Mouse (Mus musculus) gastrocnemius, adult 8-10 months (tissue): ENCODE results near the gene Hyou1. TPM values are rescaled to one million over a fixed set of nuclear protein-coding genes. Genes with fewer than 3 reads are reported as not detected.
"Not testable (repeated sequence)": the region's sequence is repeated elsewhere in the genome, so short reads cannot be mapped to it uniquely, and the experiment has no call there.

ENCODE experiments used
- DNase-seq, 2 experiments: peaks; one replicate each; pipeline ENCODE4 v3.0.0; 2022; ENCODE audit warnings: low spot score in 2 of 2
- total RNA-seq, 4 experiments: library from RNA; stranded (reverse); gene quantifications; 2 replicates each; pipeline ENCODE4 v1.2.4; 2022

Gene Hyou1
- total RNA-seq, 4 experiments from 2014 or later, result 24.2 to 32.0 (median 25.9) TPM

GRCm38 (mm10) chr9:44405011-44405410 is 25.7 kb downstream of the Hyou1 start:
- no peak for DNase-seq

GRCm38 (mm10) chr9:44406906-44407751 is 27.8 kb downstream of the Hyou1 start, which contains the start of the genes Rps25 and Trappc4:
TSS of gene Rps25 (plus strand) at chr9:44407139.
TSS of gene Trappc4 (minus strand) at chr9:44407600.
- DNase-seq, result peak; percentile 84 to 86

GRCm38 (mm10) chr9:44407752-44408097 is 28.4 kb downstream of the Hyou1 start:
- DNase-seq, result no peak

GRCm38 (mm10) chr9:44408693-44409092 is 29.4 kb downstream of the Hyou1 start:
- not testable (repeated sequence) for DNase-seq

GRCm38 (mm10) chr9:44410647-44411336 is 31.5 kb downstream of the Hyou1 start:
- DNase-seq, result no peak

GRCm38 (mm10) chr9:44411601-44412130 is 32.4 kb downstream of the Hyou1 start:
- no peak for DNase-seq

- DNase-seq, result no peak
Observed at GRCm38 (mm10) chr9:44412306-44412705, 33.0 kb downstream of the Hyou1 start.

GRCm38 (mm10) chr9:44412781-44413180 is 33.5 kb downstream of the Hyou1 start:
- no peak for DNase-seq

GRCm38 (mm10) chr9:44417156-44417891 is 38.0 kb downstream of the Hyou1 start:
- DNase-seq, result no peak

- peak; percentile 90 to 93 for DNase-seq
Observed at GRCm38 (mm10) chr9:44417892-44418363, 38.6 kb downstream of the Hyou1 start.

GRCm38 (mm10) chr9:44418519-44419385 is 39.5 kb downstream of the Hyou1 start, which contains the start of gene Ccdc84:
TSS of gene Ccdc84 (minus strand) at chr9:44418569.
- no peak for DNase-seq

GRCm38 (mm10) chr9:44419730-44420129 is 40.4 kb downstream of the Hyou1 start:
- not testable (repeated sequence) for DNase-seq

- no peak for DNase-seq
Observed at GRCm38 (mm10) chr9:44420280-44420898, 41.1 kb downstream of the Hyou1 start.

GRCm38 (mm10) chr9:44423576-44423975 is 44.3 kb downstream of the Hyou1 start:
- no peak for DNase-seq

GRCm38 (mm10) chr9:44432577-44433185 is 53.4 kb downstream of the Hyou1 start:
- DNase-seq, result no peak

- DNase-seq, result no peak
Observed at GRCm38 (mm10) chr9:44435747-44436146, 56.5 kb downstream of the Hyou1 start.

- DNase-seq, result no peak
Observed at GRCm38 (mm10) chr9:44440961-44441360, 61.7 kb downstream of the Hyou1 start, which contains the start of gene Foxr1. TSS of gene Foxr1 (minus strand) at chr9:44441136.
